Mouse (Mus musculus) brain, adult 10 weeks (tissue): ENCODE results near the gene Srf. TPM values are rescaled to one million over a fixed set of nuclear protein-coding genes. Genes with fewer than 3 reads are reported as not detected.

Experiments used
- polyA plus RNA-seq: library from polyadenylated mRNA; stranded (reverse); fragments of 350-450 nt; fragmentation: Illumina TruSeq; extraction: RNeasy Lipid Tissue Mini Kit (QIAGEN cat#74804); gene quantifications from one replicate; pipeline ENCODE4 v1.2.3, GENCODE M21; 2015; ENCODE audit warnings: low read depth, low replicate concordance

The Srf gene
- 37.9 TPM for polyA plus RNA-seq

GRCm38 (mm10) chr17:46555673-46556583 lies at the start of gene Srf:
Gene Srf (minus strand): TSS chr17:46556175.

DNA sequence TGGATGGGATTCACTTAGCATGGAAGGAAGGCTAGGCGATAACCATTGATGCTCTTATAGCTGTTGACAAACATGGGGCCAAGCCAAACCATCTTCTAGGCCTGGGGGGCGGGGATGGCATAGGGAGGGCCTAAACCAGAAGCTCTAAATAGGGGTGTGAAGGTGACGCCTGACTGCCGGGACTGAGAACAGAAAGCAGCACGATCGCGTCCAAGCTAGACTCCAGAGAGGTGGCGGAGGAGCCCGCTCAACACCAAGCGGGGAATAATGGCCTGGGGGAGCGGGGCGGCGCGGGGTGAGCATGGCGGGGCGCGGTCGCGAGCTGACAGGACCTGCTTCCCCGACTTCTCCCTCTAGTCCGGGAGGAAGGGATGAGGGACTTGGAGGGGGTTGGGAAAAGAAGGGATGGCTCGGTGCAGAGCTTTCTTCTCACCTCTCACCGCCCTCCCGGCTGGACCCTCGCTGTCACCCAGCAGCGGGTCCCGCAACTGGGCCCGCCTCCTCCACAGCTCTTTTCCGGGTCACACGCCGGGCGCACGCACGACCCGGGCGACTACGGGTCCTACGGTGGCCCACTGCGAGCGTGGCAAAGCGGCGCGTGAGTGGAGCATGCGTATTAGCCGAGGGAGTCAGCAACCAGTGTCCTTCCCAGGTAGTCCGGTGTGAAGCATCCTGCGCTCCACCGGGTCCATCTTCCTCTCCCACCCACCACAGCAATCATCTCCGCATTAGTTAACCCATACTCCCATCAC lies 10.0 kb downstream of the Srf start, which contains the start of gene Cul9:
Cul9 (minus strand) TSS at position 576 of the 752 bp plus-strand sequence.

Other genes with a start within 250 kb of the Srf start
- gene Abcc10, start 227.8 kb downstream of the Srf start, polyA plus RNA-seq: 5.0 TPM
- gene Zfp318, start 172.4 kb downstream of the Srf start, polyA plus RNA-seq: 30.7 TPM
- gene Crip3, start 127.2 kb downstream of the Srf start, polyA plus RNA-seq: 2.9 TPM
- gene Slc22a7, start 117.7 kb downstream of the Srf start, polyA plus RNA-seq: not detected
- gene Ttbk1, start 68.5 kb downstream of the Srf start, polyA plus RNA-seq: 47.4 TPM
- gene Dnph1, start 59.5 kb downstream of the Srf start, polyA plus RNA-seq: 5.6 TPM
- 29.7 TPM for gene Cul9, start 9.8 kb downstream of the Srf start, polyA plus RNA-seq
- gene Ptk7, start 73.3 kb upstream of the Srf start, polyA plus RNA-seq: 6.1 TPM
- 21.9 TPM for gene Klc4, start 89.8 kb upstream of the Srf start, polyA plus RNA-seq
- 64.3 TPM for gene Mrpl2, start 90.1 kb upstream of the Srf start, polyA plus RNA-seq
- 18.4 TPM for gene Cul7, start 94.2 kb upstream of the Srf start, polyA plus RNA-seq
- 24.6 TPM for gene Rrp36, start 118.2 kb upstream of the Srf start, polyA plus RNA-seq
- gene Mea1, start 122.6 kb upstream of the Srf start, polyA plus RNA-seq: 213 TPM
- gene Klhdc3, start 124.7 kb upstream of the Srf start, polyA plus RNA-seq: 176 TPM
- gene Ppp2r5d, start 148.9 kb upstream of the Srf start, polyA plus RNA-seq: 84.0 TPM
- 31.4 TPM for gene Pex6, start 155.3 kb upstream of the Srf start, polyA plus RNA-seq
- gene Gnmt, start 173.0 kb upstream of the Srf start, polyA plus RNA-seq: 1.3 TPM
- 57.9 TPM for gene Cnpy3, start 196.0 kb upstream of the Srf start, polyA plus RNA-seq
- gene Ptcra, start 207.5 kb upstream of the Srf start, polyA plus RNA-seq: 0.37 TPM
- gene 2310039H08Rik, start 216.5 kb upstream of the Srf start, polyA plus RNA-seq: 9.0 TPM
- gene Rpl7l1, start 226.5 kb upstream of the Srf start, polyA plus RNA-seq: 70.6 TPM